Mouse (Mus musculus) ovary, postnatal 10 days (tissue): ENCODE data around the gene Orm3.

Experiments used
- DNase-seq: peaks from one replicate; pipeline ENCODE4 v3.0.0; 2022; ENCODE audit warnings: low spot score

Orm3 gene

DNA sequence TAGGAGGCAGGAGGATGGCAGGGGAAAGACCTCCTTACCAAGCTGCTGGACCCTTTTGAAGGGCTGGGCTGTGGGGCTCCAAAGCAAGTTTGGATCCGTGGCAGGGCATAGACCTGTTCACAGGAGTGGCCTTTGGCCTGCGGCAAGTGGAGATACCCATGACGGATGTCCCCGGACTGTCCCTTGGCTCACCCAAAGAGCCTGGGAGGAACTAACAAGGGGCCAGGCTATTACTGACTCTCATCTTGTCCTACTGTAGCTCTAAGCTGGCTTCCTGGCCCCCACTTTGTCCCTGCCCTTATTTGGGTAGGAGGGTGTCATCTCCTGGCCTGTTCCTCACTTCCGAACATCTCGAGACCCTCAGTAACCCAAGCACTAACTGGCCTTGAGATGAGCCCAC lies 46.6 kb downstream of the Orm3 start:
- DNase-seq: no peak

- peak; percentile 77 for DNase-seq
Measured at GRCm38 (mm10) chr4:63403040-63403959, 47.3 kb downstream of the Orm3 start, which contains the start of gene Akna. Akna (minus strand) TSS chr4:63403354.

DNA sequence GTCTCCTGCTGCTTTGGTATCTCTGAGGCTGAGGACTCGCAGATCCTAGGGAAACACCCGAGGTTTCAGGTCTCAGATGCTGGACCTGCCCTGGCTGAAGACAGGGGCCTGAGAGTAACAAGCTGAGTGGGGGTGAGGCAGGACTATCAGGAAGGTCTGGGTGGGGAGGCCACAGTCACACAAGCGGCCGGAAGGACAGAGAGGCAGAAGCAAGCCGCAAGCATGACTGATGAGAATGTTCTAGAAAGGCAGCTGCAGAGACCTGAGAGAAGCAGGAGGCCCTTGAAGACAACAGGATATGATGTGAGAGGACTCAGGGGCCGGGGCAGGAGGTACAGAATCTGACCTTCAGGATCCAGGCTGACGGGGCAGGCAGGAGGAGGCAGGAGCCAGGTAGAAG lies 48.2 kb downstream of the Orm3 start:
- no peak for DNase-seq

GRCm38 (mm10) chr4:63405051-63405450 lies 49.1 kb downstream of the Orm3 start:
- no peak for DNase-seq

- DNase-seq: no peak
Measured at GRCm38 (mm10) chr4:63405683-63406082, 49.7 kb downstream of the Orm3 start.

DNA sequence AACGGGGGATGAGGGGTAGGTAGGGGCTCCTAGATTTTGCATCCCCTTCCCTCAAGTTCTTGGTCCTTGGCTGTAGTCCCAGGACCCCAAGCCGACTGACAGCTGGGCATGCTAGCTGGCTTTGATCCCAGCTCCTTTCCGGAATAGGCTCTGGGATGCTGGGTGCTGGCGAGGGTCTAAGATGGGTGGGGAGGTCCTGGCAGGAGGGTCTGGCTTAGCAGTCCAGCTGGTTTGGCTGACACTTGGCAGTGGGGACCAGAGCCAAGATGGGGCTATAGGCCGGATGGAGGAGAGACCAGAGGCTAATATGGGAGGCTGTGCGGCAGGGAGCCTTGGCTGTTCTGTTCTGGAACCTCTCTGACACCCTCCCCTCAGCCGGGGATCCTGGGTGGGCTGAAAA lies 52.3 kb downstream of the Orm3 start:
- no peak for DNase-seq

DNA sequence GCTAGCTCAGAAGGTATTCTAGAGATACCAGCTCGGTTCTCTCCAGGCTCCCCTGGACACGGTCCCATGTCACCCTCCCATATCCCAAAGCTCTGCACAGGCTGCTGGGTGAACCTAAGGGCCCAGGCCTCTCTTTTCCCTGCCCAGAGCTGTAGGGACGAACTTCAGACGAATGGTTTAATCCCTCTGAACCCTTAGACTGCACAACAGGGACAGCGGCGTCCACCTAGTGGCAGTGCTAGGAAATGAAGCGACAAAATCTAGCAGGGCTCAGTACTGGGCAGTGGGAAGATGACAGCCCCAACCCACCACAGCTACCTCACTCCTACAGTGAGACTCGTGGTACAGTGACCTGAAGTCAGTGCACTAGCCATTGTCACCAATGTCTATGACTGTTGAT lies 52.7 kb downstream of the Orm3 start:
- no peak for DNase-seq
